In genomic region chr4:125194298-125194697, GRCm38 (mm10) we compare ENCODE assay signal across 12 mouse cellular contexts.
A peak's percentile ranks its signal among the peaks of the same experiment; 100 is the strongest.
DNase-seq lines count a peak whose midpoint lies in the region; ATAC-seq and TF ChIP-seq lines count a peak whose summit lies in the region.
"Had no signal": no experiment of that assay in that cellular context is flagged by ENCODE, and none has a peak within 500 bp of the region (broad histone marks: within the 10 kb centered on the region; RNA-seq: fewer than 3 reads in every experiment).

No protein-coding gene starts in this region.

- H3K9ac ChIP-seq in forebrain, embryonic 16.5 days (replicated peaks; ENCODE audit: low read depth, low read length): no peak overlapping the region
- no peak overlapping the region for H3K9ac ChIP-seq in midbrain, postnatal 0 days (replicated peaks; ENCODE audit: low read length, poor library complexity, severe bottlenecking)
- H3K9ac ChIP-seq: heart, embryonic 13.5 days; kidney, embryonic 15.5 days; limb, embryonic 13.5 days had no signal

- no peaks in the 10 kb centered on the region for H3K9me3 ChIP-seq in forebrain, embryonic 16.5 days (ENCODE audit: control insufficient read depth, low read length)
- H3K9me3 ChIP-seq in midbrain, postnatal 0 days (ENCODE audit: low read length): no peaks in the 10 kb centered on the region
- H3K9me3 ChIP-seq: heart, embryonic 13.5 days; kidney, embryonic 15.5 days; limb, embryonic 13.5 days had no signal

- no peaks in the 10 kb centered on the region for H3K36me3 ChIP-seq in forebrain, embryonic 16.5 days (ENCODE audit: control insufficient read depth, insufficient read depth)
- H3K36me3 ChIP-seq in midbrain, postnatal 0 days (ENCODE audit: insufficient read depth, low read length): no peaks in the 10 kb centered on the region
- H3K36me3 ChIP-seq: heart, embryonic 13.5 days; kidney, embryonic 15.5 days; limb, embryonic 13.5 days had no signal

- H3K4me2 ChIP-seq in forebrain, embryonic 16.5 days (ENCODE audit: low read length): no peak overlapping the region
- no peak overlapping the region for H3K4me2 ChIP-seq in midbrain, postnatal 0 days (ENCODE audit: low read depth, low read length, poor library complexity, severe bottlenecking)
- H3K4me2 ChIP-seq: heart, embryonic 13.5 days; kidney, embryonic 15.5 days; limb, embryonic 13.5 days had no signal

- no peak for TF ChIP-seq CTCF in midbrain, postnatal 0 days (IDR thresholded peaks at IDR 0.05)

- peak; percentile 49; the same call in 1 of the 2 replicates for ATAC-seq in forebrain, embryonic 16.5 days
- ATAC-seq in midbrain, postnatal 0 days (ENCODE audit: low FRiP score): no peak; the same call in 1 of the 2 replicates

- DNase-seq in layer of hippocampus, adult 9-11 months: peak; percentile 23
- no peak for DNase-seq in layer of hippocampus, postnatal 14 days (ENCODE audit: low spot score in 2 of 2)
- peak; percentile 54 for DNase-seq in brain, adult 2 months (ENCODE audit: low read depth, low spot score)
- peak; percentile 34 for DNase-seq in midbrain, postnatal 0 days (ENCODE audit: low spot score)
- DNase-seq in adrenal gland, postnatal 10 days: no peak
- no peak for DNase-seq in spleen, postnatal 4 days (ENCODE audit: low spot score in 2 of 2)
- DNase-seq in left cerebral cortex, adult 8-10 months (ENCODE audit: low spot score in 2 of 2): no peak
- DNase-seq: lung, adult 2 months had no signal

- H3K4me1 ChIP-seq in forebrain, embryonic 16.5 days (replicated peaks; ENCODE audit: control insufficient read depth, insufficient read depth, low read length): peaks cover 40% of the 10 kb centered on the region
- H3K4me1 ChIP-seq in midbrain, postnatal 0 days (ENCODE audit: insufficient read depth, low read length): peaks cover 4% of the 10 kb centered on the region; the same call in 1 of the 2 replicates
- H3K4me1 ChIP-seq: heart, embryonic 13.5 days; limb, embryonic 13.5 days had no signal

- no peaks in the 10 kb centered on the region; the same call in 1 of the 2 replicates for H3K27me3 ChIP-seq in forebrain, embryonic 16.5 days (replicated peaks; ENCODE audit: control insufficient read depth, insufficient read depth, low read length)
- 0 out of 2 replicates have a peak, but pooled peaks cover 3% of the 10 kb centered on the region for H3K27me3 ChIP-seq in midbrain, postnatal 0 days (ENCODE audit: insufficient read depth, low read length)

- peak overlapping the region; percentile 72 for H3K27ac ChIP-seq in forebrain, embryonic 16.5 days (ENCODE audit: low read length)
- no peak overlapping the region for H3K27ac ChIP-seq in midbrain, postnatal 0 days (ENCODE audit: low read depth, low read length)
- H3K27ac ChIP-seq: heart, embryonic 13.5 days; kidney, embryonic 15.5 days; limb, embryonic 13.5 days had no signal

- WGBS in forebrain, embryonic 16.5 days: 36% methylated on average over 12 of the region's 12 CpGs
- 73% methylated on average over 12 of the region's 12 CpGs for WGBS in midbrain, postnatal 0 days

- H3K4me3 ChIP-seq in forebrain, embryonic 16.5 days (replicated peaks; ENCODE audit: low read length): no peak overlapping the region
- H3K4me3 ChIP-seq in midbrain, postnatal 0 days (ENCODE audit: low read depth, low read length): no peak overlapping the region
- H3K4me3 ChIP-seq: heart, embryonic 13.5 days; kidney, embryonic 15.5 days; limb, embryonic 13.5 days had no signal

Comparison
In these comparisons a context has a peak if more than half of its experiments do, and no peak if none do; other contexts are left out.
1. DNase-seq: peak in layer of hippocampus, adult 9-11 months (single experiment), brain, adult 2 months (single experiment) and midbrain, postnatal 0 days (single experiment); none in layer of hippocampus, postnatal 14 days (0 of 2), adrenal gland, postnatal 10 days (single experiment), spleen, postnatal 4 days (0 of 2) and left cerebral cortex, adult 8-10 months (0 of 2).